Mouse (Mus musculus) hindbrain, embryonic 16.5 days (tissue): ENCODE measurements around the gene Mprip. TPM values are rescaled to one million over a fixed set of nuclear protein-coding genes. Genes with fewer than 3 reads are reported as not detected.

Experiments used
- ATAC-seq: fragments of 200-750 bp; cut with Nextera tagmentation; 2 replicates; pipeline ENCODE4 v1.8.0; 2017; ENCODE audit warnings: moderate TSS enrichment, moderate library complexity
- H3K27ac ChIP-seq: fragments of 300-500 bp; sonication (generic); 2 replicates; pipeline ENCODE4 v1.5.1; 2014; ENCODE audit warnings: low read depth, mild to moderate bottlenecking, control low read depth, low read length, moderate library complexity
- H3K27me3 ChIP-seq: fragments of 300-500 bp; sonication (generic); replicated peaks from 2 replicates; pipeline ENCODE4 v1.6.1; 2014; ENCODE audit warnings: low read length; ENCODE audit not compliant: control insufficient read depth, insufficient read depth
- H3K36me3 ChIP-seq: fragments of 300-500 bp; sonication (generic); 2 replicates; pipeline ENCODE4 v1.6.1; 2014; ENCODE audit warnings: mild to moderate bottlenecking, low read length, moderate library complexity, mixed read lengths; ENCODE audit not compliant: control insufficient read depth, insufficient read depth
- H3K4me1 ChIP-seq: fragments of 300-500 bp; sonication (generic); 2 replicates; pipeline ENCODE4 v1.6.1; 2014; ENCODE audit warnings: low read depth, low read length; ENCODE audit not compliant: control insufficient read depth, insufficient read depth
- H3K4me2 ChIP-seq: fragments of 300-500 bp; sonication (generic); 2 replicates; pipeline ENCODE4 v1.6.1; 2014; ENCODE audit warnings: mild to moderate bottlenecking, low read length, control low read depth, moderate library complexity
- H3K4me3 ChIP-seq: fragments of 300-500 bp; sonication (generic); 2 replicates; pipeline ENCODE4 v1.5.1; 2014; ENCODE audit warnings: mild to moderate bottlenecking, low read length, control low read depth, moderate library complexity
- H3K9ac ChIP-seq: fragments of 300-500 bp; sonication (generic); 2 replicates; pipeline ENCODE4 v1.6.1; 2014; ENCODE audit warnings: low read depth, mild to moderate bottlenecking, control low read depth, low read length, moderate library complexity
- H3K9me3 ChIP-seq: fragments of 300-500 bp; sonication (generic); 2 replicates; pipeline ENCODE4 v1.6.1; 2014; ENCODE audit warnings: mild to moderate bottlenecking, low read length, moderate library complexity; ENCODE audit not compliant: control insufficient read depth
- WGBS: fragments of 180-500 bp; shearing (Covaris S2); extraction: QIAGEN DNeasy Blood & Tissue Kit; methylation state at CpG from one replicate; pipeline ENCODE4 v1.1.7; 2014; 5-methylcytosine and 5-hydroxymethylcytosine counted together
- polyA plus RNA-seq: library from polyadenylated mRNA; unstranded; fragments of >200 nt; fragmentation: Nextera tagmentation; extraction: Ambion mirVana; gene quantifications from 2 replicates; pipeline ENCODE4 v1.2.1, GENCODE M21; 2015

Mprip gene
- polyA plus RNA-seq, 1 experiment from 2014 or later: 34.8 TPM

- H3K27me3 ChIP-seq: no peaks in the 10 kb centered on the region
- WGBS: 92% methylated on average over 6 of the region's 6 CpGs
- no peak overlapping the region for H3K9ac ChIP-seq
- peaks cover 1% of the 10 kb centered on the region; the same call in 1 of the 2 replicates for H3K36me3 ChIP-seq
- H3K4me1 ChIP-seq: peaks cover 11% of the 10 kb centered on the region
- no peak overlapping the region for H3K4me3 ChIP-seq
- H3K27ac ChIP-seq: no peak overlapping the region
- H3K4me2 ChIP-seq: no peak overlapping the region
- H3K9me3 ChIP-seq: no peaks in the 10 kb centered on the region
- no peak for ATAC-seq
Observed at GRCm38 (mm10) chr11:59783591-59783990, 122.5 kb downstream of the Mprip start.

GRCm38 (mm10) chr11:59786444-59787198 is 125.5 kb downstream of the Mprip start:
- Histone ChIP-seq H3K9ac (peak overlapping the region; percentile 69), H3K9me3 (no peaks in the 10 kb centered on the region), H3K36me3 (peaks cover 6% of the 10 kb centered on the region), H3K27ac (no peak overlapping the region), H3K4me2 (peak overlapping the region; percentile 93), H3K4me1 (peaks cover 11% of the 10 kb centered on the region), H3K4me3 (peak overlapping the region; percentile 52), H3K27me3 (no peaks in the 10 kb centered on the region)
- 50% methylated on average over 15 of the region's 15 CpGs for WGBS
- 0 out of 2 replicates have a peak, but pooled peaks have one; percentile 12 for ATAC-seq

GRCm38 (mm10) chr11:59787199-59787781 is 126.2 kb downstream of the Mprip start, which contains the start of gene Pld6:
TSS of gene Pld6 (minus strand) at chr11:59787645.
- Histone ChIP-seq H3K4me2 (peak within 1 kb of the TSS; percentile 93), H3K4me1 (peaks cover 11% of the 10 kb centered on the region), H3K9me3 (no peaks in the 10 kb centered on the region), H3K4me3 (peak within 1 kb of the TSS; percentile 52), H3K36me3 (peaks cover 12% of the 10 kb centered on the region), H3K27me3 (no peaks in the 10 kb centered on the region), H3K9ac (peak within 1 kb of the TSS; percentile 69), H3K27ac (peak within 1 kb of the TSS; percentile 18; the same call in 1 of the 2 replicates)
- ATAC-seq: peak; percentile 84
- 2% methylated on average over 45 of the region's 51 CpGs for WGBS

- no peaks in the 10 kb centered on the region for H3K27me3 ChIP-seq
- H3K4me1 ChIP-seq: peaks cover 11% of the 10 kb centered on the region
- no peaks in the 10 kb centered on the region for H3K9me3 ChIP-seq
- no peak overlapping the region for H3K9ac ChIP-seq
- ATAC-seq: no peak
- peaks cover 29% of the 10 kb centered on the region for H3K36me3 ChIP-seq
- WGBS: 100% methylated on average over 1 of the region's 1 CpGs
- H3K27ac ChIP-seq: no peak overlapping the region
- H3K4me2 ChIP-seq: no peak overlapping the region
- H3K4me3 ChIP-seq: no peak overlapping the region
Observed at GRCm38 (mm10) chr11:59789311-59789710, 128.2 kb downstream of the Mprip start.

GRCm38 (mm10) chr11:59793390-59793789 is 132.3 kb downstream of the Mprip start:
- Histone ChIP-seq H3K4me3 (no peak overlapping the region), H3K9me3 (no peaks in the 10 kb centered on the region), H3K36me3 (peaks cover 50% of the 10 kb centered on the region), H3K9ac (no peak overlapping the region), H3K27me3 (no peaks in the 10 kb centered on the region), H3K4me2 (no peak overlapping the region), H3K27ac (no peak overlapping the region), H3K4me1 (no peaks in the 10 kb centered on the region)
- 95% methylated on average over 6 of the region's 6 CpGs for WGBS
- ATAC-seq: no peak

GRCm38 (mm10) chr11:59800412-59800811 is 139.3 kb downstream of the Mprip start:
- Histone ChIP-seq H3K36me3 (peaks cover 66% of the 10 kb centered on the region), H3K9me3 (no peaks in the 10 kb centered on the region), H3K9ac (no peak overlapping the region), H3K27ac (no peak overlapping the region), H3K4me3 (no peak overlapping the region), H3K27me3 (no peaks in the 10 kb centered on the region), H3K4me1 (no peaks in the 10 kb centered on the region), H3K4me2 (no peak overlapping the region)
- 94% methylated on average over 10 of the region's 10 CpGs for WGBS
- no peak for ATAC-seq

- no peaks in the 10 kb centered on the region for H3K9me3 ChIP-seq
- ATAC-seq: no peak
- H3K4me2 ChIP-seq: no peak overlapping the region
- no peaks in the 10 kb centered on the region for H3K4me1 ChIP-seq
- no peak overlapping the region for H3K9ac ChIP-seq
- H3K36me3 ChIP-seq: peaks cover 66% of the 10 kb centered on the region
- no peak overlapping the region for H3K27ac ChIP-seq
- no peak overlapping the region for H3K4me3 ChIP-seq
- 98% methylated on average over 8 of the region's 8 CpGs for WGBS
- H3K27me3 ChIP-seq: no peaks in the 10 kb centered on the region
Observed at GRCm38 (mm10) chr11:59801881-59802280, 140.8 kb downstream of the Mprip start.

GRCm38 (mm10) chr11:59803516-59803915 is 142.4 kb downstream of the Mprip start:
- peaks cover 59% of the 10 kb centered on the region for H3K36me3 ChIP-seq
- peaks cover 3% of the 10 kb centered on the region for H3K4me1 ChIP-seq
- H3K9ac ChIP-seq: no peak overlapping the region
- no peaks in the 10 kb centered on the region for H3K9me3 ChIP-seq
- H3K27me3 ChIP-seq: no peaks in the 10 kb centered on the region
- no peak overlapping the region for H3K4me3 ChIP-seq
- H3K4me2 ChIP-seq: no peak overlapping the region
- 90% methylated on average over 14 of the region's 14 CpGs for WGBS
- ATAC-seq: no peak
- no peak overlapping the region for H3K27ac ChIP-seq

- Histone ChIP-seq H3K36me3 (peaks cover 48% of the 10 kb centered on the region), H3K27me3 (no peaks in the 10 kb centered on the region), H3K4me2 (no peak overlapping the region), H3K9ac (no peak overlapping the region), H3K4me3 (no peak overlapping the region), H3K27ac (no peak overlapping the region), H3K9me3 (no peaks in the 10 kb centered on the region), H3K4me1 (peaks cover 10% of the 10 kb centered on the region)
- ATAC-seq: no peak
- 88% methylated on average over 22 of the region's 22 CpGs for WGBS
Observed at GRCm38 (mm10) chr11:59804409-59805110, 143.5 kb downstream of the Mprip start.
